Mouse (Mus musculus) embryonic facial prominence, embryonic 14.5 days (tissue): ENCODE results near the gene Cavin4. TPM values are rescaled to one million over a fixed set of nuclear protein-coding genes. Genes with fewer than 3 reads are reported as not detected.
A peak's percentile ranks its signal among the peaks of the same experiment; 100 is the strongest.

Experiments
- ATAC-seq: fragments of 200-750 bp; cut with Nextera tagmentation; 2 replicates; pipeline ENCODE4 v1.8.0; 2017; ENCODE audit warnings: low read depth, moderate number of reproducible peaks, moderate TSS enrichment
- DNase-seq: peaks from one replicate; pipeline ENCODE4 v3.0.0-alpha.2; 2015; ENCODE audit warnings: low spot score
- H3K27ac ChIP-seq: fragments of 300-500 bp; sonication (generic); replicated peaks from 2 replicates; pipeline ENCODE4 v1.5.1; 2014; ENCODE audit warnings: low read depth, mild to moderate bottlenecking, low read length, moderate library complexity
- H3K27me3 ChIP-seq: fragments of 300-500 bp; sonication (generic); replicated peaks from 2 replicates; pipeline ENCODE4 v1.6.1; 2014; ENCODE audit warnings: low read length; ENCODE audit not compliant: control insufficient read depth, insufficient read depth
- H3K36me3 ChIP-seq: fragments of 300-500 bp; sonication (generic); 2 replicates; pipeline ENCODE4 v1.6.1; 2014; ENCODE audit warnings: low read length, mixed read lengths; ENCODE audit not compliant: control insufficient read depth, insufficient read depth
- H3K4me1 ChIP-seq: fragments of 300-500 bp; sonication (generic); 2 replicates; pipeline ENCODE4 v1.6.1; 2014; ENCODE audit warnings: antibody characterized with exemption, low read length; ENCODE audit not compliant: control insufficient read depth, insufficient read depth
- H3K4me2 ChIP-seq: fragments of 300-500 bp; sonication (generic); 2 replicates; pipeline ENCODE4 v1.6.1; 2014; ENCODE audit warnings: low read depth, mild to moderate bottlenecking, low read length, moderate library complexity, mixed read lengths
- H3K4me3 ChIP-seq: fragments of 300-500 bp; sonication (generic); 2 replicates; pipeline ENCODE4 v1.5.1; 2014; ENCODE audit warnings: low read depth, mild to moderate bottlenecking, low read length
- H3K9ac ChIP-seq: fragments of 300-500 bp; sonication (generic); 2 replicates; pipeline ENCODE4 v1.6.1; 2014; ENCODE audit warnings: low read depth, mild to moderate bottlenecking, low read length, moderate library complexity, mixed read lengths
- H3K9me3 ChIP-seq: fragments of 300-500 bp; sonication (generic); 2 replicates; pipeline ENCODE4 v1.6.1; 2016; ENCODE audit warnings: low read length; ENCODE audit not compliant: control insufficient read depth
- WGBS: fragments of 180-500 bp; shearing (Covaris S2); extraction: QIAGEN DNeasy Blood & Tissue Kit; methylation state at CpG from one replicate; pipeline ENCODE4 v1.1.7; 2014; 5-methylcytosine and 5-hydroxymethylcytosine counted together
- polyA plus RNA-seq: library from polyadenylated mRNA; unstranded; fragments of >200 nt; fragmentation: Nextera tagmentation; extraction: Ambion mirVana; gene quantifications from 2 replicates; pipeline ENCODE4 v1.2.1, GENCODE M21; 2014

The Cavin4 gene
- polyA plus RNA-seq, 1 experiment from 2014 or later, result 32.4 TPM

DNA sequence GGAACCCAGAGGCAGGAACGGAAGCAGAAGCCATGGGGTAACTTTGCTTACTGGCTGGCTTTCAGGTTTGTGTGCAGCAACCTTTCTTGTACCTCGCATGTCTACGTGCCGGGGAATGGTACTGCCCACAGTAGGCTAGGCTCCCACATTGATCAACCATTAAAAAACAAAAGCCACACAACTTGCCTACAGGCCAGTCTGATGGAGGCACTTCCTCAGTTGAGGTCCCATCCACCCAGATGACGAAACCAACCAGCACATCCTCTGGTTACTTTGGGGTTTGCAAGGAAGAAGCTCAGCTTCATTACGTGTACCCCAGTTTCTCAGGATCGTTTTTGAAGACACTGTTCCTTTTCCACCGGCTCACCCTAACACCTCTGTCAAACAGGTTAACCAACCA lies 6.8 kb upstream of the Cavin4 start:
- peaks cover 77% of the 10 kb centered on the region for H3K36me3 ChIP-seq
- H3K4me2 ChIP-seq, result no peak overlapping the region
- peak overlapping the region; percentile 6; the same call in 1 of the 2 replicates for H3K27ac ChIP-seq
- 91% methylated on average over 8 of the region's 8 CpGs for WGBS
- no peaks in the 10 kb centered on the region for H3K9me3 ChIP-seq
- 0 out of 2 replicates have a peak, but pooled peaks cover 5% of the 10 kb centered on the region for H3K4me1 ChIP-seq
- no peak for DNase-seq
- ATAC-seq, result no peak
- no peaks in the 10 kb centered on the region for H3K27me3 ChIP-seq
- H3K9ac ChIP-seq, result no peak overlapping the region
- H3K4me3 ChIP-seq, result no peak overlapping the region

DNA sequence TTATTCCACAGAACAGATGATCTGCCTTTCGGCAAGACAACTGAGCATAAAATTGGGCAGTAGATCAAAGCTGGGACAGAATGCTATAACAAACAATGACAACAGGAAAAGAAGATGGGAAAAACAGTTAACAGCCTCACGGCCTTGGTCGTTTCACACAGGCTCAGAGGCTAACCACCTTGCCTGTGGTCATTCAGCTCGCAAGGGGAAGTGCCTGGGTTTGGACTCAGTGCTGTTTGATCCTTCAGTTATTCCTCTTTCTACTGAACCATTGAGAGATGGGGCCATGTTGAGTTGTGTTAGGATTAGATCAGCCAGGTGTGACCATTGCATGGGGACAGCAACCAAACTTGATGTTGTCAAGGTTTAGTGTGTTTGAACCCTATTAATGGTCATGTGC lies 3.2 kb upstream of the Cavin4 start:
- DNase-seq (no peak), ATAC-seq (no peak)
- H3K27me3 ChIP-seq, result no peaks in the 10 kb centered on the region
- H3K27ac ChIP-seq, result no peak overlapping the region
- H3K4me1 ChIP-seq, result 0 out of 2 replicates have a peak, but pooled peaks cover 5% of the 10 kb centered on the region
- WGBS, result 88% methylated on average over 4 of the region's 4 CpGs
- no peak overlapping the region for H3K4me3 ChIP-seq
- H3K4me2 ChIP-seq, result no peak overlapping the region
- peaks cover 75% of the 10 kb centered on the region for H3K36me3 ChIP-seq
- no peak overlapping the region for H3K9ac ChIP-seq
- no peaks in the 10 kb centered on the region for H3K9me3 ChIP-seq

DNA sequence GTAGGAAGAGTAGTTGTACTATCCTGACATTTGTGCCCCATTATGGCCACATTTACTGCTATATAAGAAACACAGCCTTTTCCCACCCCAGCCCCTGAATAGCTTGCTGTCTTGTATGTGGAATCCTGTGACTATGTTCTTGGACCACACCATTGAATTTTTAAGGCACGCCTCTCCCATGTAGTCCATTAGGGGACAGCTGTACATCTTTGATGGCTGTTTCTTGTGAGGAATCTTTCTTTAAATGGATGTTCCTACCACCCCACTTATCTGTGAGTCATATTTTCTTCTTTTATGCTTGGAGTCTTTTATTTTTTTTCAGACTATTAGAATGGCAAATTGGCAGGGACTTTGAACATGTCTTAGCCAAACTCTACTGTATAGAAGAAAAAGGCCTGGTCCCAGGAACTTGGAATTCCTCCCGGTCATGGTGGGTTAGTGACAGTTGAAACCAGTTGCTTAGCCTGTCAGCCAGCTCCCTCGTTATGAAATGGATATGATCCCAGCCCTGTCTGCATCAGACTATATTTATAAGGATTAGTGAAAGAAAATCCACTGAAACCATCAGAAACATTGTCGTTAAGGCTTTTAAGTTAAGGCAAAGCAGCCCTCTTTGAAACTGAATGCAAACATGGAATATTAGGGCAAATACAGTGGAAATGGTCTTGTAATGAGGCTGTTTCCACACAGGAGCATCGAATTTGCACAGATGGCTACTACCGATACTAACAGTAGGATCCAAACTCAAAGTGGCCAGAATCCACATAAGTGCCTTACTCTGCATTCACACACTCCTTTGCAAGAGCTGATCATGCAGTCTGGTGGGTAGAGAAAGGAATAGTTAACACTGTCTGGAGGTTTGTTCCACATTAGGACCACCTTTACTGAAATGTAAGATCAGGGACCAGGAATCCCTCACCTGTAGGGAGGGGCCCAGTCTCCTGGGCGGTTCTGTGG lies 2.4 kb upstream of the Cavin4 start:
- Histone ChIP-seq H3K27ac (peak overlapping the region; percentile 52; the same call in 1 of the 2 replicates), H3K27me3 (no peaks in the 10 kb centered on the region), H3K4me2 (no peak overlapping the region), H3K9ac (no peak overlapping the region), H3K9me3 (no peaks in the 10 kb centered on the region), H3K36me3 (peaks cover 70% of the 10 kb centered on the region), H3K4me3 (no peak overlapping the region), H3K4me1 (0 out of 2 replicates have a peak, but pooled peaks cover 5% of the 10 kb centered on the region)
- ATAC-seq (peak; percentile 71), DNase-seq (peak; percentile 75)
- 72% methylated on average over 7 of the region's 7 CpGs for WGBS

DNA sequence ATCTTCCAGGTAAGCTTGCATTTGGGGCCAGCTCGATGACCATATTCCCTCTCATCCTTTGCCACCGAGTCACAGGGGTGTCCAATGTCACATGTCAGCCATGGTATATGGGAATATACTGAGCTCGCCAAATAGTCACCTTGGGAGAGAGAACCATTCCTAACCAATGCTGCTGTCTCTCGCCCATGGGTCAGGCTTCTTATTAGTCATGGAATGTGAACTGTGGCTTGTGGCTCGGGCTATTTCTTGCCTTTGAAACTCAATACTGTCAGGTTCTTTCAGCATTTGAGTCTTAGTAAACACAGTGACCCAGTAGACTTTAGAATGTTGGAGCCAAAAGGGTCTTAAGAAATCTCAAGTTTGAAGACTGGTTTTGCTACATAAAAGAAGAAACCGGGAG lies 707 bp downstream of the Cavin4 start:
- H3K27me3 ChIP-seq, result no peaks in the 10 kb centered on the region

DNA sequence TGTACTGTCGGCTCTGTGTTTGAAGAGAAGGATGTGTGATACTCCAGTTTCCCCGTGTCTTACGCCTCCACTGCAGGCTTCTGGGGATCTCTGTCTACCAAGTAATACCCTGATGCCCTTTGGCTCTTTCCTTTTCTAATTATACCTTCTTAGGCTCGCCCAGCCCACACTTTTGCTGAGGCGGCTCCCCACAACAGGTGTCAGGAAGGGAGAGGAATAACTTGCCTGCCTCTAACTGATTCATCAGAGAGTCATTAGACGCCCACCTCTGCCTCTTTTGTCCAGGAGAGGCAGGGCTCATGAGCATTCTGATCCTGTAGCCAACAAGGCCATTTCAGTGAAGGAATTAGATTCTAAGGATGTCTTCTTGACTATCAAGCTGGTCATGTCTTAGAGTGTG lies 4.0 kb downstream of the Cavin4 start:
- Histone ChIP-seq H3K27ac (no peak overlapping the region), H3K9ac (no peak overlapping the region), H3K36me3 (peaks cover 22% of the 10 kb centered on the region), H3K4me3 (no peak overlapping the region), H3K27me3 (no peaks in the 10 kb centered on the region), H3K4me1 (no peaks in the 10 kb centered on the region), H3K9me3 (no peaks in the 10 kb centered on the region), H3K4me2 (no peak overlapping the region)
- DNase-seq (no peak), ATAC-seq (no peak)
- WGBS, result 79% methylated on average over 6 of the region's 6 CpGs

More for the DNA sequence above, 707 bp downstream of the Cavin4 start:
- DNase-seq (no peak), ATAC-seq (no peak)
- Histone ChIP-seq H3K36me3 (peaks cover 45% of the 10 kb centered on the region), H3K4me2 (no peak overlapping the region), H3K27ac (no peak overlapping the region), H3K9ac (no peak overlapping the region), H3K9me3 (no peaks in the 10 kb centered on the region), H3K4me3 (no peak overlapping the region), H3K4me1 (0 out of 2 replicates have a peak, but pooled peaks cover 5% of the 10 kb centered on the region)
- 84% methylated on average over 6 of the region's 6 CpGs for WGBS

DNA sequence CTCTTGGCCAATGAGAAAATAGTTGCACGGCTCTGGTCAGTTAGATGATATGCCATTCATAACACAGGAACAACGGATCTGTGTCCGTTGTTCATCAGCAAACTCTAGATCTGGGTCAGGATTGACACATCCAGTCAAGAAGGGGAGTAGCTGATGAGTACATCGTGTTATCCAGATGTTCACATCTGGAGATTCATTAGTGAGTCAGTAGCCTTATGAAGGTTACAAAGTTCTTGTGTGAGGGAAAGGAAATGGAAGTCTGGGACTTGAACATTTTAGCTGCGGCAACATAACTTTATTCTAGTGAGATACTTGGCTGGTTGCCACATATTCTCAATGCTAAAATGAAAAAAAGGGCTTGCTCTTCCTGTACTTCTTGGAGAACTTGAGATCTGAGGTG lies 9.6 kb downstream of the Cavin4 start:
- Histone ChIP-seq H3K36me3 (peaks cover 33% of the 10 kb centered on the region), H3K27me3 (no peaks in the 10 kb centered on the region), H3K4me2 (no peak overlapping the region), H3K4me1 (no peaks in the 10 kb centered on the region), H3K27ac (no peak overlapping the region), H3K4me3 (no peak overlapping the region), H3K9me3 (no peaks in the 10 kb centered on the region), H3K9ac (no peak overlapping the region)
- no peak for ATAC-seq
- 79% methylated on average over 5 of the region's 5 CpGs for whole genome bisulfite sequencing
- DNase-seq, result no peak

DNA sequence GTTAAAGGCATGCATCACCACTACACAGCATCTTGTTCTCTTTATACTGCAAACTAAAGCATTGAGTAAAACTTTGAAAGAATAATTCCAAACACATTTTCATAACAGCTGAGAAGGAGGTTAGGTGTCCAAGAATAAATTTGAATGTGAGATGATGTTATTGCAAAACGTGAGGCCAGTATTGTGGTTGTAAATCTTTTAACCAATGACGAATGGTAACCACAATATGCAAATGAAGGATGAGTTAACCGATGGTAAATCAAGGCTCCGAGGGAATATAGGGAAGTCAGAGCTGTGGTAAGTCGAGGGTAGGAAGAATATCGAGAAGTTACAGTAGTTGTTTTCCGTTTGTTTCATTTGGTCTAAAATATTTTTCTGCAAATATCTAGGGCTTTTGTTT lies 11.1 kb downstream of the Cavin4 start:
- no peak for DNase-seq
- Histone ChIP-seq H3K4me1 (no peaks in the 10 kb centered on the region), H3K9me3 (no peaks in the 10 kb centered on the region), H3K27me3 (no peaks in the 10 kb centered on the region), H3K4me3 (no peak overlapping the region), H3K36me3 (peaks cover 33% of the 10 kb centered on the region), H3K9ac (no peak overlapping the region), H3K27ac (no peak overlapping the region), H3K4me2 (no peak overlapping the region)
- ATAC-seq, result no peak
- 89% methylated on average over 7 of the region's 7 CpGs for WGBS

DNA sequence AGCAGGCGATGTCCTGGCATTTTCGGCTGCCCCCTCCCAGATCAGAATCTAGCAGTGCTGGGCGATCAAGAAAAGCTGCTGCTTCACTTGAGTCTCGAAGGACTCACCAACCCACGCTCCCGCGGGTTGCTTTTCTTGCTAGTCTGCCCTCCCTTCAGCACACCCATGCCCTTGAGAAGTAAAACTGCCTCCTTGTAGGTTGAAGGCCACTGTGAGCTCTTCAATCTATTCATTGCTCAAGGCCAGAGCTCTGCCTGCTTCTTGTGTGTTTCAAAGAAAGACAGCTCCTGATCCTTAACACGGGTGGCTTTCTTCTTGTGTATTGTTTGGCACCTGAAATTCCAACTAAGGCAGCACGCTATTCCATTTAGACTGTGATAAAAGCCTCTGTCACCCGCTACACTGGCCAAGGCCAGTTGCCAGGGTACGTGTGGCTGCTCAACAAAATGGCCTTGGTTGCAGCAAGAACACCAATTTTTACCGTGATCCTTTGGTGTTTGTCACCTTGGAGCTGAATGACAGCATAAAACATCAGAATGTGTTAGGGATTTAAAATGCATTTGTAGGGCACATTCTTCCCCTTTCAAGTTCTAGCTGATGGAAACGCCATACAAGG lies 13.4 kb downstream of the Cavin4 start:
- WGBS, result 92% methylated on average over 13 of the region's 13 CpGs
- H3K27ac ChIP-seq, result no peak overlapping the region
- H3K9me3 ChIP-seq, result no peaks in the 10 kb centered on the region
- no peak overlapping the region for H3K4me2 ChIP-seq
- DNase-seq (no peak), ATAC-seq (no peak)
- H3K4me3 ChIP-seq, result no peak overlapping the region
- H3K27me3 ChIP-seq, result no peaks in the 10 kb centered on the region
- H3K36me3 ChIP-seq, result peaks cover 30% of the 10 kb centered on the region
- 0 out of 2 replicates have a peak, but pooled peaks cover 4% of the 10 kb centered on the region for H3K4me1 ChIP-seq
- no peak overlapping the region for H3K9ac ChIP-seq
